Mouse (Mus musculus) intestine, postnatal 0 days (tissue): ENCODE data around the gene Eif2b2. TPM values are rescaled to one million over a fixed set of nuclear protein-coding genes. Genes with fewer than 3 reads are reported as not detected.
A peak's percentile ranks its signal among the peaks of the same experiment; 100 is the strongest.

Experiments used
- ATAC-seq: fragments of 200-750 bp; cut with Nextera tagmentation; 2 replicates; pipeline ENCODE4 v1.8.0; 2017; ENCODE audit warnings: mild to moderate bottlenecking, moderate TSS enrichment, moderate library complexity
- H3K27ac ChIP-seq: fragments of 300-500 bp; sonication (generic); 2 replicates; pipeline ENCODE4 v1.5.1; 2014; ENCODE audit warnings: mild to moderate bottlenecking, low read depth, low read length, moderate library complexity
- H3K27me3 ChIP-seq: fragments of 300-500 bp; sonication (generic); replicated peaks from 2 replicates; pipeline ENCODE4 v1.6.1; 2014; ENCODE audit warnings: low read length, mixed read lengths; ENCODE audit not compliant: control insufficient read depth, insufficient read depth
- H3K36me3 ChIP-seq: fragments of 300-500 bp; sonication (generic); 2 replicates; pipeline ENCODE4 v1.6.1; 2014; ENCODE audit warnings: mild to moderate bottlenecking, moderate library complexity; ENCODE audit not compliant: control insufficient read depth, insufficient read depth
- H3K4me1 ChIP-seq: fragments of 300-500 bp; sonication (generic); replicated peaks from 2 replicates; pipeline ENCODE4 v1.6.1; 2014; ENCODE audit warnings: antibody characterized with exemption, low read length, mixed read lengths; ENCODE audit not compliant: control insufficient read depth, insufficient read depth
- H3K4me2 ChIP-seq: fragments of 300-500 bp; sonication (generic); replicated peaks from 2 replicates; pipeline ENCODE4 v1.6.1; 2014; ENCODE audit warnings: low read depth, mild to moderate bottlenecking, moderate library complexity
- H3K4me3 ChIP-seq: fragments of 300-500 bp; sonication (generic); 2 replicates; pipeline ENCODE4 v1.5.1; 2014; ENCODE audit warnings: low read depth, low read length
- H3K9ac ChIP-seq: fragments of 300-500 bp; sonication (generic); 2 replicates; pipeline ENCODE4 v1.6.1; 2014; ENCODE audit warnings: mild to moderate bottlenecking, low read depth, low read length
- H3K9me3 ChIP-seq: fragments of 300-500 bp; sonication (generic); 2 replicates; pipeline ENCODE4 v1.6.1; 2016; ENCODE audit warnings: mixed run types; ENCODE audit not compliant: control insufficient read depth
- CTCF ChIP-seq: sonication (generic); IDR thresholded peaks from 2 replicates; pipeline ENCODE4 v1.5.1; 2016; ENCODE audit warnings: low read depth, mild to moderate bottlenecking, control low read depth, antibody characterized with exemption, moderate library complexity
- WGBS: fragments of 180-500 bp; shearing (Covaris S2); extraction: QIAGEN DNeasy Blood & Tissue Kit; methylation state at CpG from one replicate; pipeline ENCODE4 v1.1.7; 2014; 5-methylcytosine and 5-hydroxymethylcytosine counted together
- polyA plus RNA-seq: library from polyadenylated mRNA; unstranded; fragments of >200 nt; fragmentation: Nextera tagmentation; extraction: Ambion mirVana; gene quantifications from 2 replicates; pipeline ENCODE4 v1.2.1, GENCODE M21; 2015

The Eif2b2 gene
- polyA plus RNA-seq, 1 experiment from 2014 or later: 44.9 TPM

GRCm38 (mm10) chr12:85219905-85220290 lies 617 bp downstream of the Eif2b2 start:
- Histone ChIP-seq H3K4me2 (peak overlapping the region; percentile 87), H3K4me3 (peak overlapping the region; percentile 83), H3K27ac (peak overlapping the region; percentile 60), H3K4me1 (peaks cover 3% of the 10 kb centered on the region; the same call in 1 of the 2 replicates), H3K9ac (peak overlapping the region; percentile 68), H3K36me3 (peaks cover 37% of the 10 kb centered on the region), H3K27me3 (no peaks in the 10 kb centered on the region), H3K9me3 (no peaks in the 10 kb centered on the region)
- 4% methylated on average over 12 of the region's 12 CpGs for WGBS
- ATAC-seq: no peak
- no peak for TF ChIP-seq CTCF

- Histone ChIP-seq H3K4me3 (no peak overlapping the region), H3K36me3 (peaks cover 48% of the 10 kb centered on the region), H3K4me2 (no peak overlapping the region), H3K27ac (no peak overlapping the region), H3K4me1 (no peaks in the 10 kb centered on the region), H3K27me3 (no peaks in the 10 kb centered on the region), H3K9ac (no peak overlapping the region), H3K9me3 (no peaks in the 10 kb centered on the region)
- TF ChIP-seq CTCF: no peak
- 65% methylated on average over 7 of the region's 7 CpGs for WGBS
- no peak for ATAC-seq
Observed at GRCm38 (mm10) chr12:85227227-85227626, 7.9 kb downstream of the Eif2b2 start.

- no peak for ATAC-seq
- no peak overlapping the region for H3K27ac ChIP-seq
- no peak for TF ChIP-seq CTCF
Observed at GRCm38 (mm10) chr12:85227876-85228599, 8.8 kb downstream of the Eif2b2 start.

GRCm38 (mm10) chr12:85233376-85234358 lies 14.4 kb downstream of the Eif2b2 start:
- Histone ChIP-seq H3K9ac (no peak overlapping the region), H3K4me3 (no peak overlapping the region), H3K27ac (no peak overlapping the region), H3K27me3 (no peaks in the 10 kb centered on the region), H3K4me1 (no peaks in the 10 kb centered on the region), H3K9me3 (no peaks in the 10 kb centered on the region), H3K36me3 (0 out of 2 replicates have a peak, but pooled peaks cover 3% of the 10 kb centered on the region), H3K4me2 (no peak overlapping the region)
- TF ChIP-seq CTCF: no peak
- 83% methylated on average over 21 of the region's 21 CpGs for WGBS
- no peak for ATAC-seq

More at GRCm38 (mm10) chr12:85227876-85228599, 8.8 kb downstream of the Eif2b2 start:
- Histone ChIP-seq H3K4me1 (no peaks in the 10 kb centered on the region), H3K9ac (no peak overlapping the region), H3K36me3 (peaks cover 41% of the 10 kb centered on the region), H3K4me3 (no peak overlapping the region), H3K27me3 (no peaks in the 10 kb centered on the region), H3K4me2 (no peak overlapping the region), H3K9me3 (no peaks in the 10 kb centered on the region)
- 68% methylated on average over 15 of the region's 15 CpGs for WGBS

GRCm38 (mm10) chr12:85237553-85237952 lies 18.3 kb downstream of the Eif2b2 start:
- Histone ChIP-seq H3K9me3 (no peaks in the 10 kb centered on the region), H3K27me3 (no peaks in the 10 kb centered on the region), H3K4me3 (no peak overlapping the region), H3K4me2 (no peak overlapping the region), H3K27ac (no peak overlapping the region), H3K9ac (no peak overlapping the region), H3K4me1 (no peaks in the 10 kb centered on the region), H3K36me3 (peaks cover 3% of the 10 kb centered on the region; the same call in 1 of the 2 replicates)
- ATAC-seq: no peak
- TF ChIP-seq CTCF: no peak
- 83% methylated on average over 5 of the region's 5 CpGs for WGBS

- Histone ChIP-seq H3K27me3 (no peaks in the 10 kb centered on the region), H3K27ac (no peak overlapping the region), H3K4me2 (no peak overlapping the region), H3K4me3 (no peak overlapping the region), H3K9me3 (no peaks in the 10 kb centered on the region), H3K36me3 (no peaks in the 10 kb centered on the region), H3K4me1 (no peaks in the 10 kb centered on the region), H3K9ac (no peak overlapping the region)
- ATAC-seq: no peak
- TF ChIP-seq CTCF: no peak
- WGBS: 83% methylated on average over 3 of the region's 3 CpGs
Observed at GRCm38 (mm10) chr12:85252083-85252482, 32.8 kb downstream of the Eif2b2 start.
